Mouse (Mus musculus) forebrain, embryonic 12.5 days (tissue): ENCODE measurements at regions not wholly inside any gene's neighbourhood (a gene's known extent, or its start where the extent isn't known, plus 50 kb on each side); places are given as distances from the start of the nearest gene placed in this dataset.

Experiments
- ATAC-seq: fragments of 200-750 bp; cut with Nextera tagmentation; 2 replicates; pipeline ENCODE4 v1.8.0; 2017; ENCODE audit warnings: moderate TSS enrichment; ENCODE audit not compliant: low FRiP score
- H3K27ac ChIP-seq: fragments of 300-500 bp; sonication (generic); 2 replicates; pipeline ENCODE4 v1.5.1; 2016; ENCODE audit warnings: mild to moderate bottlenecking
- H3K27me3 ChIP-seq: fragments of 300-500 bp; sonication (generic); 2 replicates; pipeline ENCODE4 v1.6.1; 2016; ENCODE audit warnings: mild to moderate bottlenecking
- H3K36me3 ChIP-seq: fragments of 300-500 bp; sonication (generic); replicated peaks from 2 replicates; pipeline ENCODE4 v1.6.1; 2016; ENCODE audit warnings: mild to moderate bottlenecking
- H3K4me1 ChIP-seq: fragments of 300-500 bp; sonication (generic); 2 replicates; pipeline ENCODE4 v1.6.1; 2016
- H3K4me2 ChIP-seq: fragments of 300-500 bp; sonication (generic); 2 replicates; pipeline ENCODE4 v1.6.1; 2016; ENCODE audit warnings: mild to moderate bottlenecking, moderate library complexity
- H3K4me3 ChIP-seq: fragments of 300-500 bp; sonication (generic); replicated peaks from 2 replicates; pipeline ENCODE4 v1.5.1; 2016; ENCODE audit warnings: mild to moderate bottlenecking
- H3K9ac ChIP-seq: fragments of 300-500 bp; sonication (generic); 2 replicates; pipeline ENCODE4 v1.6.1; 2016; ENCODE audit warnings: mild to moderate bottlenecking
- H3K9me3 ChIP-seq: fragments of 300-500 bp; sonication (generic); 2 replicates; pipeline ENCODE4 v1.6.1; 2016
- WGBS: fragments of 180-500 bp; shearing (Covaris S2); methylation state at CpG from one replicate; pipeline ENCODE4 v1.1.7; 2016; 5-methylcytosine and 5-hydroxymethylcytosine counted together

GRCm38 (mm10) chr2:27590511-27590910 is 75.6 kb downstream of the Wdr5 start:
- ATAC-seq, result no peak
- no peaks in the 10 kb centered on the region for H3K4me1 ChIP-seq
- peaks cover 22% of the 10 kb centered on the region; the same call in 1 of the 2 replicates for H3K27me3 ChIP-seq
- no peaks in the 10 kb centered on the region for H3K9me3 ChIP-seq
- WGBS, result 86% methylated on average over 6 of the region's 6 CpGs
- no peak overlapping the region for H3K27ac ChIP-seq
- no peaks in the 10 kb centered on the region for H3K36me3 ChIP-seq
- H3K9ac ChIP-seq, result no peak overlapping the region
- no peak overlapping the region for H3K4me2 ChIP-seq
- no peak overlapping the region for H3K4me3 ChIP-seq

- Histone ChIP-seq H3K4me1 (no peaks in the 10 kb centered on the region), H3K4me2 (no peak overlapping the region), H3K9ac (no peak overlapping the region), H3K9me3 (no peaks in the 10 kb centered on the region), H3K27me3 (peaks cover 28% of the 10 kb centered on the region; the same call in 1 of the 2 replicates), H3K4me3 (no peak overlapping the region), H3K27ac (no peak overlapping the region), H3K36me3 (no peaks in the 10 kb centered on the region)
- ATAC-seq, result no peak
- WGBS, result 87% methylated on average over 5 of the region's 5 CpGs
These were observed 76.7 kb downstream of the Wdr5 start for GRCm38 (mm10) chr2:27591668-27592067.

- Histone ChIP-seq H3K27ac (no peak overlapping the region), H3K36me3 (no peaks in the 10 kb centered on the region), H3K9ac (no peak overlapping the region), H3K4me2 (no peak overlapping the region), H3K4me1 (no peaks in the 10 kb centered on the region), H3K27me3 (peaks cover 32% of the 10 kb centered on the region; the same call in 1 of the 2 replicates), H3K9me3 (no peaks in the 10 kb centered on the region), H3K4me3 (no peak overlapping the region)
- WGBS, result 75% methylated on average over 10 of the region's 10 CpGs
- no peak for ATAC-seq
These were observed 78.4 kb downstream of the Wdr5 start for GRCm38 (mm10) chr2:27593338-27593737.

GRCm38 (mm10) chr2:27595251-27595650 is 80.3 kb downstream of the Wdr5 start:
- no peaks in the 10 kb centered on the region for H3K36me3 ChIP-seq
- WGBS, result 83% methylated on average over 4 of the region's 4 CpGs

GRCm38 (mm10) chr2:27596217-27596616 is 80.0 kb upstream of the Rxra start:
- Histone ChIP-seq H3K4me2 (no peak overlapping the region), H3K9ac (no peak overlapping the region), H3K9me3 (no peaks in the 10 kb centered on the region), H3K27me3 (peaks cover 46% of the 10 kb centered on the region), H3K27ac (no peak overlapping the region), H3K36me3 (no peaks in the 10 kb centered on the region), H3K4me3 (no peak overlapping the region), H3K4me1 (no peaks in the 10 kb centered on the region)
- WGBS, result 52% methylated on average over 2 of the region's 2 CpGs
- ATAC-seq, result no peak

More at GRCm38 (mm10) chr2:27595251-27595650, 80.3 kb downstream of the Wdr5 start:
- H3K27me3 ChIP-seq, result peaks cover 43% of the 10 kb centered on the region
- H3K9me3 ChIP-seq, result no peaks in the 10 kb centered on the region
- H3K4me2 ChIP-seq, result no peak overlapping the region
- H3K4me1 ChIP-seq, result no peaks in the 10 kb centered on the region
- no peak for ATAC-seq
- H3K4me3 ChIP-seq, result no peak overlapping the region
- H3K9ac ChIP-seq, result no peak overlapping the region
- H3K27ac ChIP-seq, result no peak overlapping the region

- no peak for ATAC-seq
- no peaks in the 10 kb centered on the region for H3K36me3 ChIP-seq
- 95% methylated on average over 1 of the region's 1 CpGs for WGBS
These were observed 79.3 kb upstream of the Rxra start for GRCm38 (mm10) chr2:27596966-27597365.

GRCm38 (mm10) chr2:27597901-27598300 is 78.3 kb upstream of the Rxra start:
- Histone ChIP-seq H3K4me3 (no peak overlapping the region), H3K9me3 (no peaks in the 10 kb centered on the region), H3K9ac (no peak overlapping the region), H3K4me2 (no peak overlapping the region), H3K4me1 (no peaks in the 10 kb centered on the region), H3K36me3 (no peaks in the 10 kb centered on the region), H3K27ac (no peak overlapping the region), H3K27me3 (peaks cover 57% of the 10 kb centered on the region)
- ATAC-seq, result no peak
- WGBS, result 92% methylated on average over 4 of the region's 4 CpGs

More at GRCm38 (mm10) chr2:27596966-27597365, 79.3 kb upstream of the Rxra start:
- H3K4me2 ChIP-seq, result no peak overlapping the region
- peaks cover 50% of the 10 kb centered on the region for H3K27me3 ChIP-seq
- no peak overlapping the region for H3K27ac ChIP-seq
- H3K4me1 ChIP-seq, result no peaks in the 10 kb centered on the region
- no peaks in the 10 kb centered on the region for H3K9me3 ChIP-seq
- H3K9ac ChIP-seq, result no peak overlapping the region
- H3K4me3 ChIP-seq, result no peak overlapping the region

- Histone ChIP-seq H3K4me1 (no peaks in the 10 kb centered on the region), H3K27me3 (peaks cover 48% of the 10 kb centered on the region), H3K36me3 (no peaks in the 10 kb centered on the region), H3K9ac (no peak overlapping the region), H3K4me2 (no peak overlapping the region), H3K4me3 (no peak overlapping the region), H3K9me3 (no peaks in the 10 kb centered on the region), H3K27ac (no peak overlapping the region)
- WGBS, result 83% methylated on average over 8 of the region's 8 CpGs
- ATAC-seq, result no peak
These were observed 77.0 kb upstream of the Rxra start for GRCm38 (mm10) chr2:27599061-27599768.

- H3K4me3 ChIP-seq, result no peak overlapping the region
- no peaks in the 10 kb centered on the region for H3K9me3 ChIP-seq
- no peak overlapping the region for H3K9ac ChIP-seq
- no peaks in the 10 kb centered on the region for H3K4me1 ChIP-seq
- no peak overlapping the region for H3K4me2 ChIP-seq
- H3K27me3 ChIP-seq, result peaks cover 48% of the 10 kb centered on the region
- WGBS, result 78% methylated on average over 4 of the region's 4 CpGs
- H3K36me3 ChIP-seq, result no peaks in the 10 kb centered on the region
- no peak overlapping the region for H3K27ac ChIP-seq
- ATAC-seq, result no peak
These were observed 76.5 kb upstream of the Rxra start for GRCm38 (mm10) chr2:27599769-27600167.

GRCm38 (mm10) chr2:27603333-27603732 is 72.9 kb upstream of the Rxra start:
- ATAC-seq, result no peak
- Histone ChIP-seq H3K9ac (no peak overlapping the region), H3K9me3 (no peaks in the 10 kb centered on the region), H3K4me2 (no peak overlapping the region), H3K27me3 (peaks cover 48% of the 10 kb centered on the region), H3K27ac (no peak overlapping the region), H3K4me1 (no peaks in the 10 kb centered on the region), H3K36me3 (no peaks in the 10 kb centered on the region), H3K4me3 (no peak overlapping the region)
- 80% methylated on average over 4 of the region's 4 CpGs for WGBS

- Histone ChIP-seq H3K36me3 (no peaks in the 10 kb centered on the region), H3K27me3 (peaks cover 51% of the 10 kb centered on the region), H3K4me3 (no peak overlapping the region), H3K9me3 (no peaks in the 10 kb centered on the region), H3K4me2 (no peak overlapping the region), H3K4me1 (no peaks in the 10 kb centered on the region), H3K27ac (no peak overlapping the region), H3K9ac (no peak overlapping the region)
- ATAC-seq, result no peak
- WGBS, result 59% methylated on average over 3 of the region's 3 CpGs
These were observed 71.7 kb upstream of the Rxra start for GRCm38 (mm10) chr2:27604588-27604987.

- Histone ChIP-seq H3K36me3 (no peaks in the 10 kb centered on the region), H3K27ac (no peak overlapping the region), H3K27me3 (peaks cover 37% of the 10 kb centered on the region), H3K9me3 (no peaks in the 10 kb centered on the region), H3K4me3 (no peak overlapping the region), H3K4me1 (no peaks in the 10 kb centered on the region), H3K9ac (no peak overlapping the region), H3K4me2 (no peak overlapping the region)
- WGBS, result 85% methylated on average over 9 of the region's 9 CpGs
- no peak for ATAC-seq
These were observed 69.4 kb upstream of the Rxra start for GRCm38 (mm10) chr2:27606816-27607215.

GRCm38 (mm10) chr2:27621741-27622140 is 54.5 kb upstream of the Rxra start:
- WGBS, result 68% methylated on average over 3 of the region's 3 CpGs
- no peak overlapping the region for H3K4me3 ChIP-seq
- H3K9ac ChIP-seq, result no peak overlapping the region
- H3K4me2 ChIP-seq, result no peak overlapping the region
- peaks cover 81% of the 10 kb centered on the region for H3K27me3 ChIP-seq
- no peak overlapping the region for H3K27ac ChIP-seq
- H3K9me3 ChIP-seq, result no peaks in the 10 kb centered on the region
- no peak for ATAC-seq
- H3K4me1 ChIP-seq, result no peaks in the 10 kb centered on the region
- H3K36me3 ChIP-seq, result no peaks in the 10 kb centered on the region
